22 mouse cellular contexts compared by ENCODE assay signal in genomic region chr15:102336946-102337345, GRCm38 (mm10). TPM values are rescaled to one million over a fixed set of nuclear protein-coding genes. Genes with fewer than 3 reads are reported as not detected.
DNase-seq lines count a peak whose midpoint lies in the region; ATAC-seq and TF ChIP-seq lines count a peak whose summit lies in the region.
"Had no signal": no experiment of that assay in that cellular context is flagged by ENCODE, and none has a peak within 500 bp of the region (broad histone marks: within the 10 kb centered on the region; RNA-seq: fewer than 3 reads in every experiment).

No protein-coding gene starts in this region.

- 0 out of 2 replicates have a peak, but pooled peaks cover 2% of the 10 kb centered on the region for H3K36me3 ChIP-seq in kidney, adult 2 months (ENCODE audit: control insufficient read depth, insufficient read depth, low read length)
- peaks cover 89% of the 10 kb centered on the region for H3K36me3 ChIP-seq in kidney, embryonic 15.5 days

- H3K4me2 ChIP-seq in kidney, embryonic 15.5 days, result no peak overlapping the region
- H3K4me2 ChIP-seq: embryonic facial prominence, embryonic 13.5 days; embryonic facial prominence, embryonic 15.5 days; forebrain, embryonic 12.5 days had no signal

- H3K4me1 ChIP-seq in kidney, adult 2 months (ENCODE audit: control insufficient read depth, insufficient read depth, low read length), result no peaks in the 10 kb centered on the region
- peaks cover 15% of the 10 kb centered on the region for H3K4me1 ChIP-seq in kidney, embryonic 15.5 days

- H3K4me3 ChIP-seq in kidney, adult 2 months (ENCODE audit: insufficient read depth, low read depth, low read length), result no peak overlapping the region
- no peak overlapping the region for H3K4me3 ChIP-seq in kidney, embryonic 15.5 days (replicated peaks)
- H3K4me3 ChIP-seq: embryonic facial prominence, embryonic 13.5 days; embryonic facial prominence, embryonic 15.5 days; erythroblast, embryonic 14.5 days; forebrain, embryonic 10.5 days; forebrain, embryonic 12.5 days had no signal

- no peak overlapping the region for H3K27ac ChIP-seq in kidney, adult 2 months (ENCODE audit: insufficient read depth, low read depth, low read length)
- H3K27ac ChIP-seq in kidney, embryonic 15.5 days, result no peak overlapping the region
- H3K27ac ChIP-seq: embryonic facial prominence, embryonic 13.5 days; embryonic facial prominence, embryonic 15.5 days; forebrain, embryonic 10.5 days; forebrain, embryonic 12.5 days had no signal

- H3K27me3 ChIP-seq in kidney, adult 2 months (replicated peaks; ENCODE audit: control insufficient read depth, insufficient read depth, low read length), result no peaks in the 10 kb centered on the region
- no peaks in the 10 kb centered on the region for H3K27me3 ChIP-seq in kidney, embryonic 15.5 days
- H3K27me3 ChIP-seq: embryonic facial prominence, embryonic 13.5 days; embryonic facial prominence, embryonic 15.5 days; forebrain, embryonic 12.5 days had no signal

- WGBS in kidney, adult 2 months, result 71% methylated on average over 4 of the region's 4 CpGs
- 80% methylated on average over 4 of the region's 4 CpGs for WGBS in kidney, embryonic 15.5 days

- TF ChIP-seq CTCF in kidney, adult 2 months (conservative IDR thresholded peaks at IDR 0.05; ENCODE audit: insufficient read depth, insufficient read length, low read depth, low read length), result no peak

- peak; percentile 57 for DNase-seq in kidney, adult 11 months
- DNase-seq in kidney, postnatal 4 days, result no peak
- peak; percentile 79 for DNase-seq in kidney, adult 2 months
- DNase-seq in kidney, postnatal 25 days, result no peak
- peak; percentile 70 for DNase-seq in kidney, adult 9 months
- DNase-seq: adrenal gland, adult 2 months; adrenal gland, postnatal 10 days; adrenal gland, postnatal 25 days; cerebellum, adult 11 months; cerebellum, adult 18-20 months; cerebellum, adult 8-10 months; cerebellum, adult 9-11 months; cerebellum, postnatal 14 days; cerebellum, postnatal 36 days; embryo, embryonic 11 days had no signal

- TF ChIP-seq POLR2A in kidney, adult 2 months (IDR thresholded peaks at IDR 0.05; ENCODE audit: low read depth, low read length), result no peak

- H3K9me3 ChIP-seq in kidney, embryonic 15.5 days (replicated peaks), result no peaks in the 10 kb centered on the region
- H3K9me3 ChIP-seq: embryonic facial prominence, embryonic 13.5 days; embryonic facial prominence, embryonic 15.5 days; forebrain, embryonic 10.5 days; forebrain, embryonic 12.5 days had no signal

- no peak for ATAC-seq in kidney, embryonic 15.5 days (replicated peaks; ENCODE audit: low FRiP score)
- ATAC-seq: forebrain, embryonic 14.5 days had no signal

- H3K9ac ChIP-seq in kidney, embryonic 15.5 days, result no peak overlapping the region
- H3K9ac ChIP-seq: embryonic facial prominence, embryonic 13.5 days; embryonic facial prominence, embryonic 15.5 days; forebrain, embryonic 12.5 days had no signal

RNA-seq across cellular contexts. Expression of gene Myg1, which starts 5.4 kb away (rescaled TPM):
- polyA plus RNA-seq in kidney, adult 2 months (2012; rRNA removed), result 70.0 and 72.6 TPM in 2 replicates
- 106 and 122 TPM in 2 replicates for polyA plus RNA-seq in kidney, embryonic 15.5 days (2015; fragmentation: Nextera tagmentation; extraction: Ambion mirVana)

RNA-seq across cellular contexts. Expression of gene Pfdn5, which starts 11.0 kb away (rescaled TPM):
- polyA plus RNA-seq in kidney, adult 2 months (2012; rRNA removed), result 141 and 206 TPM in 2 replicates
- 382 and 393 TPM in 2 replicates for polyA plus RNA-seq in kidney, embryonic 15.5 days (2015; fragmentation: Nextera tagmentation; extraction: Ambion mirVana)

RNA-seq across cellular contexts. Expression of gene Aaas, which starts 13.6 kb away (rescaled TPM):
- polyA plus RNA-seq in kidney, adult 2 months (2012; rRNA removed), result 31.1 and 38.1 TPM in 2 replicates
- 83.2 and 83.7 TPM in 2 replicates for polyA plus RNA-seq in kidney, embryonic 15.5 days (2015; fragmentation: Nextera tagmentation; extraction: Ambion mirVana)

RNA-seq across cellular contexts. Expression of gene Sp7, which starts 30.0 kb away (rescaled TPM):
- 0.05 and 0.06 TPM in 2 replicates for polyA plus RNA-seq in kidney, adult 2 months (2012; rRNA removed)
- 1.3 and 5.9 TPM in 2 replicates for polyA plus RNA-seq in kidney, embryonic 15.5 days (2015; fragmentation: Nextera tagmentation; extraction: Ambion mirVana)
- polyA plus RNA-seq: erythroblast, embryonic 14.5 days had no signal

RNA-seq across cellular contexts. Expression of gene Espl1, which starts 40.9 kb away (rescaled TPM):
- polyA plus RNA-seq in kidney, adult 2 months (2012; rRNA removed), result 0.45 and 0.53 TPM in 2 replicates
- polyA plus RNA-seq in kidney, embryonic 15.5 days (2015; fragmentation: Nextera tagmentation; extraction: Ambion mirVana), result 23.5 and 31.0 TPM in 2 replicates

Comparison
In these comparisons a context has a peak if more than half of its experiments do, and no peak if none do; other contexts are left out.
1. DNase-seq: peak in kidney, adult 11 months (single experiment), kidney, adult 2 months (single experiment) and kidney, adult 9 months (single experiment); none in kidney, postnatal 4 days (0 of 2) and kidney, postnatal 25 days (0 of 2).